Mouse (Mus musculus) embryonic fibroblast, embryonic 13.5 days (primary cell): ENCODE data around the gene Magi3. TPM values are rescaled to one million over a fixed set of nuclear protein-coding genes. Genes with fewer than 3 reads are reported as not detected.

Experiments used
- H3K27ac ChIP-seq: 2 replicates; pipeline ENCODE4 v1.5.1; 2012; ENCODE audit warnings: low read length, control low read depth, inconsistent platforms; ENCODE audit not compliant: insufficient read depth
- H3K4me1 ChIP-seq: 2 replicates; pipeline ENCODE4 v1.6.1; 2011; ENCODE audit warnings: low read length; ENCODE audit not compliant: control insufficient read depth, insufficient read depth
- H3K4me3 ChIP-seq: 2 replicates; pipeline ENCODE4 v1.5.1; 2011; ENCODE audit warnings: mild to moderate bottlenecking, control low read depth, low read length; ENCODE audit not compliant: insufficient read depth
- CTCF ChIP-seq: IDR thresholded peaks from 2 replicates; pipeline ENCODE4 v1.5.1; 2011; ENCODE audit warnings: mild to moderate bottlenecking, control low read depth, low read length, moderate library complexity, borderline replicate concordance; ENCODE audit not compliant: insufficient read depth
- POLR2A ChIP-seq: IDR thresholded peaks from 2 replicates; pipeline ENCODE4 v1.6.1; 2011; ENCODE audit warnings: low read depth, mild to moderate bottlenecking, control low read depth, low read length, moderate library complexity
- polyA plus RNA-seq: library from polyadenylated mRNA; stranded (reverse); fragments of >200 nt; gene quantifications from 2 replicates; pipeline ENCODE4 v1.2.4, GENCODE M21; 2011; ENCODE audit warnings: low read depth; ENCODE audit not compliant: missing spikeins, insufficient read length

Gene Magi3
- polyA plus RNA-seq, 1 experiment: 10.6 TPM

- Histone ChIP-seq H3K4me1 (no peaks in the 10 kb centered on the region), H3K4me3 (no peak overlapping the region), H3K27ac (no peak overlapping the region)
- no peak for TF ChIP-seq CTCF
- no peak for TF ChIP-seq POLR2A
Observed at GRCm38 (mm10) chr3:104082031-104082430, 138.1 kb downstream of the Magi3 start.

GRCm38 (mm10) chr3:104078725-104079124, 141.4 kb downstream of the Magi3 start:
- no peak for TF ChIP-seq POLR2A
- TF ChIP-seq CTCF: no peak
- Histone ChIP-seq H3K4me1 (no peaks in the 10 kb centered on the region), H3K27ac (no peak overlapping the region), H3K4me3 (no peak overlapping the region)

DNA sequence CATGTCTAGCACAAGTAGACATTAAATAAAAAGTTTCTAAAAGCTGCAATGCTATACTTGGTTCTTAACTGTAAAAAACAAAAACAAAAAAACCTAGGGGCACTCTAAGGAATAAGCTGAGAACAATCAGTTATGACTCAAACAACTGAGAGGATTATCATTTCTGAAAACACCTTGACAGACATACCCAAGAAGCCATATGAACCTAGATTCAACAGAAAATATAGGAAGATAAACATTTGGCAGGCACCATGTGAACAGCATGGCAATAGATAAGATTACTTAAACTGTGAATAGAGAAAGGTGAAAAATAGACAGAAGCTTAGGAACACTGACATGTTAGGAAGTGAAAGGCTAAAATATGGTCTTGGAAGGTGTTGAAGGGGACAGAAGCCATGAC, 150.8 kb downstream of the Magi3 start:
- no peak for TF ChIP-seq CTCF
- TF ChIP-seq POLR2A: no peak
- H3K4me1 ChIP-seq: no peaks in the 10 kb centered on the region
- no peak overlapping the region for H3K4me3 ChIP-seq
- no peak overlapping the region for H3K27ac ChIP-seq

- TF ChIP-seq CTCF (no peak), POLR2A (no peak)
- Histone ChIP-seq H3K27ac (no peak overlapping the region), H3K4me1 (no peaks in the 10 kb centered on the region), H3K4me3 (no peak overlapping the region)
Observed at GRCm38 (mm10) chr3:104059001-104059622, 161.1 kb downstream of the Magi3 start.

DNA sequence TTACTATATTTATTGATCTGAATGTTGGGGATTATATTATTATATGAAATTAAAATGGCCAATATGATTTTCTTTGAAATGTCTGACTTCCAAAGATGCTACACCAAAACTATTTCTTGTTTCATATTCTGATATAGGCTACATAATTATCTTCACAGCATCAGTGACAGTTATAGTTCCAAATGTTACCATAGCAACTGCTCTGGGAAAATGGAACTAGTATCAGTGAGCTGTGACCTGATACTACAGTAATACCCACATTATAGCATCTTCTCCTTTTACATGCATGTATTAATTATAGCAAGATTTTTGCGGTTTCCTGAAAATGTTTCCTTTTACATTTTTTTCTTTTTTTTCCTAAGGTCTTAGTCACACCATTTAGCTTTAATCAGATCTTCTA, 187.4 kb downstream of the Magi3 start:
- Histone ChIP-seq H3K4me1 (no peaks in the 10 kb centered on the region), H3K4me3 (no peak overlapping the region), H3K27ac (no peak overlapping the region)
- TF ChIP-seq CTCF (no peak), POLR2A (no peak)

DNA sequence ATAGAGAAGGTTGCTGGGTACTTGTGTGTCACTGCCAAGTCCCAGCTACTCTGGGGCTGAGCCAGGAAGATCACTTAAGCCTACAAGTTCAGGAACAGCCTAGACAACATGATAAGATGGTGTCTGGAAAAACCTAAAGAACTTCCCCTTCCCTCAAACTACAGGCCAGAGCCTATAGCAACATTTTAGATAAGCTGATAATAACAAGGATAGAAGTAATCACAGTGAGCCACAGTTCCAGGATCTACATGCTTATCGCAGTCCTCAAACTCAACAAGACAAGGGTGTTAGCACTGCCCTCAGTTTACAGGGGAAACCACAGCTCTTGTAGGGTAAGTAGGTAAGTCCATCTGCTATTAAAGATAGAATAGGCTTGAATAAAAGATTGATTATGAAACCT, 188.1 kb downstream of the Magi3 start:
- TF ChIP-seq POLR2A (no peak), CTCF (no peak)
- Histone ChIP-seq H3K27ac (no peak overlapping the region), H3K4me1 (no peaks in the 10 kb centered on the region), H3K4me3 (no peak overlapping the region)

DNA sequence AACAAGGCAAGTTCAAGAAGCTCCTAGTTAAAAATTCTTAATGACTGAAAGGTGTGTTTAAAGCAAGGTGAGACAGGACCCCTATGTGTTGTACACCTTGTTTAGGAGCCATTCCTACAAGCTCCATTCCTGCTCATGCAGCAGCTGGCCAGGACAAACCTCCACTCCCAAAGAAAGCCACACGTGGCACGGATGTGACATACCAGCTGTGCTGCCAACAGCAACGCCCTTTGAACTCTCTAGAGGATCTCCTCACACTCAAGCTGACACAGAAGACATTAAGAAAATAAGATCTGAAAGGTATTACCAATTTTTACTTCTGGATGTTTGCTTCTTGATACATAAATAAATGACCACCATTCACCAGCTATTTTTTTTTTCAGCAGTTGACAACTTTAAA, 193.2 kb downstream of the Magi3 start:
- H3K4me1 ChIP-seq: no peaks in the 10 kb centered on the region
- H3K4me3 ChIP-seq: no peak overlapping the region
- no peak overlapping the region for H3K27ac ChIP-seq
- TF ChIP-seq CTCF (no peak), POLR2A (no peak)

DNA sequence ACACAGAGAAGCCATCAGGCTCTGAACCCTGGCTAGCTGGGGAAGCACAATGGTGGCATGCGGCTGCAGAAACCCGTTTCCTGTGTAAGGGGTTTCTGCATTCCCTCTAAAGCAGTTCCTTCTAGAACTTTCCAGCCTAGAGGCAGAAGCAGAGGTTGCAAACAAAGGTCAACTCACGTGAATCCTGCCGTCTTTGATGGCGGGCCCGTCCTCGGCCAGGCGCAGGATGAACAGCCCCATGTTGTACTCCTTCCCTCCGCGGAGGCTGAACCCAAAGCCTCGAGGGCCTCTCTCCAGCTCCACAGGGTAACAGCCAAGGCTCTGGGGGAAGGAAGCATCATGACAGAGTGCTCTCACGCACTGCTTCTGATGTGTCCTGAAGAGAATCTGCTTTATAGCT, 200.1 kb downstream of the Magi3 start:
- Histone ChIP-seq H3K4me3 (no peak overlapping the region), H3K27ac (no peak overlapping the region), H3K4me1 (no peaks in the 10 kb centered on the region)
- no peak for TF ChIP-seq POLR2A
- TF ChIP-seq CTCF: no peak

- Histone ChIP-seq H3K4me1 (no peaks in the 10 kb centered on the region), H3K27ac (no peak overlapping the region), H3K4me3 (no peak overlapping the region)
- TF ChIP-seq CTCF (no peak), POLR2A (no peak)
Observed at GRCm38 (mm10) chr3:104019453-104019852, 200.7 kb downstream of the Magi3 start.

DNA sequence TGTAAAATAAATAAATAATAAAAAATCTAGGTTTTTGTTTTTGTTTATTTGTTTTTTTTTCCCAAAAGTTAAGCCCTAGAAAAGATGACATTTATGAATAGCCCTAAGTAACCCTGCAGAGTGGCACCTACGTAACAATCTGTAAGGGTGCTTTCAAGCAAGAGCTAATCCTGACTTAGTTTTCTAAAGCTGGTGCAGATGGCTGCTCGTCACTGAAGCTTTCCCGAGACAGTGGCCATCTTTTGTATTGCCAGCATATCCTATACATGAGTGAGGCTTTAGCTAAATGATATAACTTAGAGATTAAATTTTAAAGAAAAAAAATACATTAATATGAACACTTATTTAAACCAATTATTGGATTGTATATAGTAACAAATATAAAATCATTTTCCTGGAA, 202.2 kb downstream of the Magi3 start:
- TF ChIP-seq POLR2A: no peak
- TF ChIP-seq CTCF: no peak
- Histone ChIP-seq H3K4me1 (no peaks in the 10 kb centered on the region), H3K4me3 (no peak overlapping the region), H3K27ac (no peak overlapping the region)
